Mouse (Mus musculus) stomach, embryonic 16.5 days (tissue): Measurements from ENCODE around the gene Glp1r. TPM values are rescaled to one million over a fixed set of nuclear protein-coding genes. Genes with fewer than 3 reads are reported as not detected.

ENCODE experiments used
- ATAC-seq: fragments of 200-750 bp; cut with Nextera tagmentation; 2 replicates; pipeline ENCODE4 v1.8.0; 2017; ENCODE audit warnings: moderate number of reproducible peaks, moderate TSS enrichment; ENCODE audit not compliant: insufficient read depth, low FRiP score
- H3K27ac ChIP-seq: fragments of 300-500 bp; sonication (generic); 2 replicates; pipeline ENCODE4 v1.5.1; 2014; ENCODE audit warnings: low read length
- H3K27me3 ChIP-seq: fragments of 300-500 bp; sonication (generic); 2 replicates; pipeline ENCODE4 v1.6.1; 2014; ENCODE audit warnings: low read length, control low read depth, mixed read lengths; ENCODE audit not compliant: control insufficient read depth, insufficient read depth
- H3K36me3 ChIP-seq: fragments of 300-500 bp; sonication (generic); 2 replicates; pipeline ENCODE4 v1.6.1; 2014; ENCODE audit warnings: low read length; ENCODE audit not compliant: control insufficient read depth, insufficient read depth
- H3K4me1 ChIP-seq: fragments of 300-500 bp; sonication (generic); 2 replicates; pipeline ENCODE4 v1.6.1; 2014; ENCODE audit warnings: low read length, control low read depth, mixed read lengths; ENCODE audit not compliant: control insufficient read depth, insufficient read depth
- H3K4me2 ChIP-seq: fragments of 300-500 bp; sonication (generic); 2 replicates; pipeline ENCODE4 v1.6.1; 2014; ENCODE audit warnings: low read depth, low read length, mixed read lengths
- H3K4me3 ChIP-seq: fragments of 300-500 bp; sonication (generic); replicated peaks from 2 replicates; pipeline ENCODE4 v1.5.1; 2014; ENCODE audit warnings: mild to moderate bottlenecking, low read length
- H3K9ac ChIP-seq: fragments of 300-500 bp; sonication (generic); 2 replicates; pipeline ENCODE4 v1.6.1; 2014; ENCODE audit warnings: low read length
- H3K9me3 ChIP-seq: fragments of 300-500 bp; sonication (generic); replicated peaks from 2 replicates; pipeline ENCODE4 v1.6.1; 2016; ENCODE audit warnings: low read length, control low read depth; ENCODE audit not compliant: control insufficient read depth
- WGBS: fragments of 180-500 bp; shearing (Covaris S2); extraction: QIAGEN DNeasy Blood & Tissue Kit; methylation state at CpG from one replicate; pipeline ENCODE4 v1.1.7; 2014; 5-methylcytosine and 5-hydroxymethylcytosine counted together
- polyA plus RNA-seq: library from polyadenylated mRNA; unstranded; fragments of >200 nt; fragmentation: Nextera tagmentation; extraction: Ambion mirVana; gene quantifications from 2 replicates; pipeline ENCODE4 v1.2.1, GENCODE M21; 2015

The Glp1r gene
- polyA plus RNA-seq, 1 experiment from 2014 or later, result 0.21 TPM

GRCm38 (mm10) chr17:30874276-30874675, 27.3 kb upstream of the Glp1r start:
- 0 out of 2 replicates have a peak, but pooled peaks cover 4% of the 10 kb centered on the region for H3K9me3 ChIP-seq
- WGBS, result 53% methylated on average over 15 of the region's 15 CpGs
- no peaks in the 10 kb centered on the region for H3K4me1 ChIP-seq
- no peak overlapping the region for H3K9ac ChIP-seq
- H3K4me2 ChIP-seq, result no peak overlapping the region
- no peaks in the 10 kb centered on the region for H3K27me3 ChIP-seq
- no peaks in the 10 kb centered on the region for H3K36me3 ChIP-seq
- ATAC-seq, result no peak
- H3K4me3 ChIP-seq, result no peak overlapping the region
- H3K27ac ChIP-seq, result no peak overlapping the region

- no peaks in the 10 kb centered on the region for H3K36me3 ChIP-seq
- H3K9me3 ChIP-seq, result 0 out of 2 replicates have a peak, but pooled peaks cover 4% of the 10 kb centered on the region
- ATAC-seq, result no peak
- H3K4me3 ChIP-seq, result no peak overlapping the region
- 41% methylated on average over 7 of the region's 7 CpGs for WGBS
- H3K4me1 ChIP-seq, result no peaks in the 10 kb centered on the region
- H3K27me3 ChIP-seq, result no peaks in the 10 kb centered on the region
- H3K9ac ChIP-seq, result no peak overlapping the region
- no peak overlapping the region for H3K4me2 ChIP-seq
- H3K27ac ChIP-seq, result no peak overlapping the region
These were observed 24.2 kb upstream of the Glp1r start for GRCm38 (mm10) chr17:30877456-30877855.

- H3K9ac ChIP-seq, result no peak overlapping the region
- H3K4me2 ChIP-seq, result no peak overlapping the region
- 32% methylated on average over 6 of the region's 6 CpGs for WGBS
- H3K4me1 ChIP-seq, result no peaks in the 10 kb centered on the region
- H3K4me3 ChIP-seq, result no peak overlapping the region
- no peaks in the 10 kb centered on the region for H3K36me3 ChIP-seq
- no peaks in the 10 kb centered on the region for H3K27me3 ChIP-seq
- no peak for ATAC-seq
- H3K27ac ChIP-seq, result no peak overlapping the region
- 0 out of 2 replicates have a peak, but pooled peaks cover 4% of the 10 kb centered on the region for H3K9me3 ChIP-seq
These were observed 23.0 kb upstream of the Glp1r start for GRCm38 (mm10) chr17:30878626-30879025.

GRCm38 (mm10) chr17:30880391-30880790, 21.2 kb upstream of the Glp1r start:
- Histone ChIP-seq H3K9ac (no peak overlapping the region), H3K4me3 (no peak overlapping the region), H3K4me1 (no peaks in the 10 kb centered on the region), H3K36me3 (no peaks in the 10 kb centered on the region), H3K27me3 (no peaks in the 10 kb centered on the region), H3K9me3 (no peaks in the 10 kb centered on the region), H3K27ac (no peak overlapping the region), H3K4me2 (no peak overlapping the region)
- 86% methylated on average over 3 of the region's 3 CpGs for WGBS
- ATAC-seq, result no peak

- no peaks in the 10 kb centered on the region for H3K9me3 ChIP-seq
- no peak overlapping the region for H3K4me3 ChIP-seq
- H3K36me3 ChIP-seq, result no peaks in the 10 kb centered on the region
- no peaks in the 10 kb centered on the region for H3K4me1 ChIP-seq
- no peak overlapping the region for H3K27ac ChIP-seq
- 46% methylated on average over 2 of the region's 2 CpGs for WGBS
- H3K9ac ChIP-seq, result no peak overlapping the region
- no peak overlapping the region for H3K4me2 ChIP-seq
- H3K27me3 ChIP-seq, result no peaks in the 10 kb centered on the region
- no peak for ATAC-seq
These were observed 20.6 kb upstream of the Glp1r start for GRCm38 (mm10) chr17:30881001-30881400.

GRCm38 (mm10) chr17:30882206-30882605, 19.4 kb upstream of the Glp1r start:
- Histone ChIP-seq H3K9me3 (no peaks in the 10 kb centered on the region), H3K4me3 (no peak overlapping the region), H3K4me2 (no peak overlapping the region), H3K36me3 (no peaks in the 10 kb centered on the region), H3K27ac (no peak overlapping the region), H3K9ac (no peak overlapping the region), H3K4me1 (no peaks in the 10 kb centered on the region), H3K27me3 (no peaks in the 10 kb centered on the region)
- 4% methylated on average over 6 of the region's 6 CpGs for WGBS
- no peak for ATAC-seq

- no peak overlapping the region for H3K4me3 ChIP-seq
- ATAC-seq, result no peak
These were observed 18.1 kb upstream of the Glp1r start for GRCm38 (mm10) chr17:30883534-30883933.

GRCm38 (mm10) chr17:30892086-30892485, 9.5 kb upstream of the Glp1r start:
- H3K27me3 ChIP-seq, result no peaks in the 10 kb centered on the region
- no peak overlapping the region for H3K9ac ChIP-seq
- no peaks in the 10 kb centered on the region for H3K4me1 ChIP-seq
- 27% methylated on average over 1 of the region's 1 CpGs for WGBS
- H3K36me3 ChIP-seq, result no peaks in the 10 kb centered on the region
- no peak overlapping the region for H3K4me3 ChIP-seq
- H3K4me2 ChIP-seq, result no peak overlapping the region
- no peak for ATAC-seq
- no peaks in the 10 kb centered on the region for H3K9me3 ChIP-seq
- no peak overlapping the region for H3K27ac ChIP-seq

More at GRCm38 (mm10) chr17:30883534-30883933, 18.1 kb upstream of the Glp1r start:
- Histone ChIP-seq H3K4me1 (no peaks in the 10 kb centered on the region), H3K36me3 (no peaks in the 10 kb centered on the region), H3K9me3 (no peaks in the 10 kb centered on the region), H3K9ac (no peak overlapping the region), H3K4me2 (no peak overlapping the region), H3K27ac (no peak overlapping the region), H3K27me3 (no peaks in the 10 kb centered on the region)
- 57% methylated on average over 8 of the region's 8 CpGs for WGBS

GRCm38 (mm10) chr17:30892730-30893129, 8.9 kb upstream of the Glp1r start:
- ATAC-seq, result no peak
- H3K4me1 ChIP-seq, result no peaks in the 10 kb centered on the region
- WGBS, result 38% methylated on average over 2 of the region's 2 CpGs
- no peaks in the 10 kb centered on the region for H3K9me3 ChIP-seq
- H3K4me3 ChIP-seq, result no peak overlapping the region
- H3K4me2 ChIP-seq, result no peak overlapping the region
- H3K27ac ChIP-seq, result no peak overlapping the region
- H3K27me3 ChIP-seq, result no peaks in the 10 kb centered on the region
- H3K9ac ChIP-seq, result no peak overlapping the region
- no peaks in the 10 kb centered on the region for H3K36me3 ChIP-seq

- Histone ChIP-seq H3K36me3 (no peaks in the 10 kb centered on the region), H3K27me3 (peaks cover 22% of the 10 kb centered on the region), H3K4me3 (no peak overlapping the region), H3K4me2 (no peak overlapping the region), H3K9ac (no peak overlapping the region), H3K9me3 (no peaks in the 10 kb centered on the region), H3K27ac (no peak overlapping the region), H3K4me1 (peaks cover 7% of the 10 kb centered on the region; the same call in 1 of the 2 replicates)
- no peak for ATAC-seq
- WGBS, result 10% methylated on average over 2 of the region's 2 CpGs
These were observed 4.5 kb upstream of the Glp1r start for GRCm38 (mm10) chr17:30897075-30897474.
